Mouse (Mus musculus): Measurements from ENCODE around the gene Slc35b2.
A peak's percentile ranks its signal among the peaks of the same experiment; 100 is the strongest.

Gene Slc35b2

DNA sequence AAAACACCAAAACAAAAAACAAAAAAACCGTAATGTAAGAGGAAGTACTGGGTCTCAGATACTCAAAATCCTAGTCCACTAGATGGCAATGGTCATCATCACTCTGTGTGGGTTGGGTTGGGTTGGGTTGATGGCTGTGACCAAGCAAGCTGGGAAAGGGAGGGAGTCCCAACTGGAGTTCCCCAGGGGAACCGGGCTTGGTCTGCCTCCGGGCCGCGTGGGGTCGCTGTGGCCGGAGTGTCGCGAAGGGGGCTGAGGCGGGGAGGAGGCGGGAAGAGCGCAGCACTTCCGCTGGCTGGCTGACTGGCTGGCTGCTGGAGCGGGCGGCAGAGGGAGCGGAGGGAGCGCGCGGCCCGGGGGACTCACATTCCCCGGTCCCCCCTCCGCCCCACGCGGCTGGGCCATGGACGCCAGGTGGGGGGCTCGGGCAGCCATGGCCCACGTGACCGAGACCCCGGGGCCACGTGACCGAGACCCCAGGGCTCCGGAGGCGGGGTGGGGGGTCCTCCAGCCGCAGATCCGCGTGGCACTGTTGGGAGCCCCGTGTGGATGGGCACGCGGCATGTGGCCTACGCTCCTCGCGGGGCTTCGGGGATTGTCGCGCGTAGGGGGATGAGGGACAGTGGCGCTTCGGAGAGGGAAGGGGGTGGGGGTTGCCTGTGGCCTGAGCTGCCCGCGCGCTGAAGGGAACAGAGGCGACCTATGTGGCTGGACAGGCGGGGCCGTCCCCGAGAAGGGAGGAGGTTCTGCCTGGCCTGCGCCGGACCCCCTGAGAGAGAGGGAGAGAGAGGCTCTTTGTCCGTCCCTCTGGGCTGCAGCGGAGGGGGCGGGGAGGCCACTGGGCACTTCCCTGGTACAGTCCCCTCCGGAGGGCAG lies at the start of gene Slc35b2:
Gene Slc35b2, plus strand, starts transcription at position 220 of the 876 bp plus-strand sequence.
- DNase-seq (ENCODE audit: low spot score in 2 of 2) = peak; percentile 75 to 90

GRCm38 (mm10) chr17:45515204-45515726 lies 48.4 kb upstream of the Slc35b2 start:
- DNase-seq (ENCODE audit: low spot score in 2 of 2) = no peak

GRCm38 (mm10) chr17:45515806-45516205 lies 47.9 kb upstream of the Slc35b2 start:
- DNase-seq (ENCODE audit: low spot score in 2 of 2) = no peak

GRCm38 (mm10) chr17:45516488-45516887 lies 47.2 kb upstream of the Slc35b2 start:
- peak; percentile 51 to 92 for DNase-seq (ENCODE audit: low spot score in 2 of 2)

DNA sequence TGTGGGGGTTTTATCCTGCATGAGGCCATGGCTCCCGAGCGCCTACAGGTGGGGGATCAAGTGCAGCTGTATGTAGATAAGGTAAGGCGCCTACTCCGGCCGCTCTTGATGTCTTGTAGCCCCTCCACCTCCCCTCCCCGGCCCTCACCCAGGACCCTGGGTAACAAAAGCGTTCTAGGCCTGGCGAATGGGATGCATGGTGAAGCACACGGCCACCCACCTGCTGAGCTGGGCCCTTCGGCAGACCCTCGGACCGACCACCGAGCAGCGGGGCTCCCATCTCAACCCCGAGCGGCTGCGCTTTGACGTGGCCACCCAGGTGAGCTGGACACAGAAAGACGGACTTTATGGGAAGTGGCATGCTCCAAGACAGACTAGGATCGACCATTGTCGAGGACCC lies 46.5 kb upstream of the Slc35b2 start:
- DNase-seq (ENCODE audit: low spot score in 2 of 2) = no peak

- no peak for DNase-seq (ENCODE audit: low spot score in 2 of 2)
Measured at GRCm38 (mm10) chr17:45517549-45518215, 46.0 kb upstream of the Slc35b2 start.

DNA sequence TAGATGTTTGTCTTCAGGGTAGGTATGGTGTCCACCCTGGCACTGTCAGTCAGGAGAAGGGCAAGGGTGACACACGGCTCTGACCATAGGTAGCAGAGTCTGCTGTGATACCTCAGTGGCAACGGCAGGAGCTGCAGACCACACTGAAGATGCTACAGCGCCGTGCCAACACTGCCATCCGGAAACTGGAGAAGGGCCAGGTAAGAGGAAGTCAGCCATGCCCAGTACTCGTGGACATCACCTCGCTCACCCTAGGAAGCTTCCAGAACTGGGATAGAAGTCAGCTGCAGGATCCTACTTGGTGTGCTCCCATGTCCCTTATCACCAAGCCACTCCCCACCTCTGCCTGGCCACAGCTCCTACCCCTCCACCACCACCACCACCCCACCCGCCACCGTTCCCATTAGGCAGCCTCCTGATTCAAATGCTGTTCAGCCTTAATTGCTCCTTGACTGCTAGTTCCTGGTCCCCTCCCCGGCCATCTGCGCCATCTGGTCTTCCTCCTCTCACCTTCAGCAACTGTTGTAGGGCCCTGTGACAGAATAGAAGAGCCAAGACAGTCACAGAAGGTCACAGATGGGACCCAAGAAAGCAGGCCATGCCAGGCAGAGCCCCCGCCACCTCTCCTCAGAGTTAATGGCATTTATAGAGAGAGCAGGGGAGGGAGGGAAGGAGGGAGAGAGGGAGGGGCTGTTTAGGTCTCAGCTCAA lies 44.8 kb upstream of the Slc35b2 start:
- no peak for DNase-seq (ENCODE audit: low spot score in 2 of 2)

DNA sequence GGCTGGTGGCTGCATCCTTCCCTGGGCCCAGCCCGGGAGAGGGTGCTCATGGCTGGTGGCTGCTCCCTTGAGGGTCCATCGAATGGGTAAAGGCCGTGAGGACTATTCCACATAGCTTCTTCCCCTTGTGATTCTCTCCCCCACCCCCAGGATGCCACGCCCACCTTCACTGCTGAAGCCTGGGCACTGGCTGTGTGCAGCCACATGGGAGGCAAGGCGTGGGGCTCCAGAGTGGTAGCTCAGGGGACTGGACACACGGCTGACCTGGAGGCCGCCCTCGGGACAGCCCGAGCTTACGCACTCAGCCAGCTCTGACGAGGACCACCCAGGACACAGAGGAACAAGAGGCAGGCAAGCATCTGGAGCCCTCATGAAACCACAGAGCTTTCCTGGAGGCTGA lies 43.5 kb upstream of the Slc35b2 start:
- DNase-seq (ENCODE audit: low spot score in 2 of 2) = no peak

DNA sequence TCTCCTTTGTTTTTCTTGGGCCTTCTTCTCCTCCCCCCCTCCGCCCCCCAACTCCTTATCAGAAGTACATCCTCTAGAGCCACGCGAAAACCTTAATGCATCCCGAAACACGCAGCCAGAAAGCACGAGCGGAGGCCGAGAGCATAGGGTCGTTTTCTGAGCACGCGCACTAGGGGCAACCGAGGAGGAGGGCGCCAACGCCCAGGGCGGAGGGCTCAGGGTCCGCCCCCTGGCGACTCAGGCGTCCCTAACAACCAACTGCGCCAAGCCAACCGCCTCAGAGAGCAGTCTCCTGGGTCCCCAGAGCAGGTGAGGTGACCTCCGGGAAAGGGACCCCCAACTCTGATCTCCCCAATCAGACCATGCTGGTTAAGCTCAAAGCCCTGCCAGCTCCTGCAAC lies 40.4 kb upstream of the Slc35b2 start, which contains the start of gene Tcte1:
Gene Tcte1, plus strand, starts transcription at position 172 of the 400 bp plus-strand sequence.
- DNase-seq (ENCODE audit: low spot score in 2 of 2) = no peak

- no peak for DNase-seq (ENCODE audit: low spot score in 2 of 2)
Measured at GRCm38 (mm10) chr17:45524961-45525360, 38.7 kb upstream of the Slc35b2 start.

DNA sequence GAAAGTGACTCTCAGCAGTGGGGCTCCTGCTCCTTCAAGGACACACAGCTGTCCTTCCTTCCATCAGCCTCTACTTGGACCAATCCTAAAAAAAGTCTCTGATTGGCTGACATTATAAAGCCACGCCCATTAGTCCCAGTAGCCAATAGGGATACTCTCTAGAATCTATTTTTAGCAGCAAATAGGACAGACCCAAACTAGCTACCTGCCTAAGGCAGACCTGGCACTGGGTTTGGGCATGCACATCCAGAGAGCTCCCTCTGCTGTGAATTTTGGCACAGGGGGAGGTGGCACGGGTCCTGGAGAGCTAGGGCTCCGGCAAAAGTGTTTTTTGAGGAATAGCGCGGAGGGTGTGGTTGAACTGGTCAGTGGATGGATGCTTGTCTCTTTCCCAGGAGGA lies 37.1 kb upstream of the Slc35b2 start:
- DNase-seq (ENCODE audit: low spot score in 2 of 2) = no peak

- peak in 1 of 2 experiments; percentile 89 for DNase-seq (ENCODE audit: low spot score in 2 of 2)
Measured at GRCm38 (mm10) chr17:45530346-45530782, 33.3 kb upstream of the Slc35b2 start.

DNA sequence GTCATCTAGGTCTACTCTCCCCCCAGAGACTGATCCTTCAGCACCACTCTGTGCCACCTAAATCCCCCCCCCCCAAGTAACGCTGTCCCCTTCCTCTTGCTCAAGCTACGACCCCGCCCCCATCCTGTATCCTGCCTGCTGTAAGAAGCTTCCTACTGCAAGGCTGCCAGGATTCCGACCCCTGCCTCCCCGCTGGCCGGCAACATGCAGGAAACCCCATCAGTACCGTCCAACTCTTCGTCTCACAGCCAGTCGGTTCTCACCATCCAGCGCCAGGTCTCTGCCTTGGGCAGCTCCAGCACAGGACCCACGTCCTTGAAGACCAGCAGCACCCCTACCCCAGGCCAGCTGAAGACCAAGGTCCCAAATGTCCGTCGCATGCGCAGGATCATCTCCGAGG lies 30.8 kb upstream of the Slc35b2 start:
- no peak for DNase-seq (ENCODE audit: low spot score in 2 of 2)

DNA sequence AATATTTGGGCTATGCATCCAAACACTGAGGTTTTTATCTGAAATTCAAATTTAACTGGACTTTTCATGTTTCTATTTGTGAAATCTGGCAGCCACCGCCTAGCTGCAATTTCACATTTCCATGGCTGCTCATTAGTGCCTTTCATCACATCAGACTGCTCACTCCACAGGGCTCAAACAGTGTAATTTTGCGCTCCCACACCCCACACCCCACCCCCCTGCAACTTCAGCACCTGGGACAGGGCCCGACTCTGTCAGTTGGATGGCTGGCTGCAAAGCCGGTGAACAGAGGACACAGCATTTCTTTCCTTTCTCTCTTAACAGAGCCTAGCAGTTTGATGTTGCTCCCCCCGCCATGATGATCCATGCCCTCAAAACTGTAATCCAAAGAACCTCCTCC lies 27.4 kb upstream of the Slc35b2 start:
- DNase-seq (ENCODE audit: low spot score in 2 of 2) = no peak

DNA sequence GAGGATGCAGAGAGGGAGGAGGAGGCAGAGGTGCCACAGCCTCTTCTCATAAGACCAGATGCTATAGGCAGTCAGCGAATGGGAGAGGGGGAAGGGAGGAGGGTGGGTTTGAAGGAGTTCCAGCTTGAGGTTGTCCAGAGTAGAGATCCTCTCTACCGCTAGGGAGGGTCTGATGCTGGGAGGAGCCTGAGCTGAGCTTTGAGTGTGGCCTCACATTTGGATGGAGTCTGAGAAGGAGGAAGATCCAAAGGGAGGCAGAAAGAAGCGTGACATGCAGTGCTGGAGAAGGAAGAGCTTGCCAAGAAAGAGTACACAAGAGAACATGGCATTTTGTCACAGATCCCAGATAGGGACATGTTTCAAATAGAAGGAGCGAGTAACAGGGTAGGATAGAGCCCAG lies 25.3 kb upstream of the Slc35b2 start:
- no peak for DNase-seq (ENCODE audit: low spot score in 2 of 2)

- no peak for DNase-seq (ENCODE audit: low spot score in 2 of 2)
Measured at GRCm38 (mm10) chr17:45539664-45540063, 24.0 kb upstream of the Slc35b2 start.

DNA sequence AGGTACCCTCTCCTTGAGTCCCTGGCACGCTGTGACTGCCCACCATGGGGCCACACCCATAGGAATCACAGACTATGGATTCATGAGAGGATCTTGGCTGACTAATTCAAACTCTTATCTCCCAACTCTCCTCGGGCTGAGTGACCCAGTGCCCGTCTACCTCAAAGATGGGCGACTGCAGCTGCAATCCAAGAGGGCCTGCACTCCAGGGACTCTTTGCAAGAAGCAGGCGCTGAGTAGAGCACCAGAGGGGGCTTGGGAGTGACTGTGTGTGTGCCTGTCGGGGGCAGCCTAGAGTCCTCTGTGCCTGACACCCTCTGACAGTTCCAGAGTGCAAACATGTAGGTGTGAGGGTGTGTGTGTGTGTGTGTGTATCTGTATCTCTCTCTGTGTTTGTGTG lies 21.5 kb upstream of the Slc35b2 start:
- DNase-seq (ENCODE audit: low spot score in 2 of 2) = no peak

DNA sequence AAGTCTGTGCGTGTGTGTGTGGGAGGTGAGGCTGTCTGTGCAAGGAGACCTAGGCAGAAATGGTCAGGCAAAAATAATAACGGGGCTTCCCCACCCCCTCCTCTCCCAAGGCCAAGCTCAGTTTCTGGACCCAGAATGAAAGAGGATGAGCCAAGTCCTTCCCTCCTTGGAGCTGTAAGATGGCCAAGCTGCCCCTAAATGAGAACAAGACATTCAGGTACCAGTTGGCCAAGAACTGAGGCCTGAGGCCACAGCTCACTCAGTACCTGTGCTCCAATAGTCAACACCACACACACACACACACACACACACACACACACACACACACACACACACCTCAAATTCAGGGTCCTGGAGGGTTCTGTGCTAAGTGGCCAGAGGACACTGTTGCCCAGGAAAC lies 21.0 kb upstream of the Slc35b2 start:
- no peak for DNase-seq (ENCODE audit: low spot score in 2 of 2)

DNA sequence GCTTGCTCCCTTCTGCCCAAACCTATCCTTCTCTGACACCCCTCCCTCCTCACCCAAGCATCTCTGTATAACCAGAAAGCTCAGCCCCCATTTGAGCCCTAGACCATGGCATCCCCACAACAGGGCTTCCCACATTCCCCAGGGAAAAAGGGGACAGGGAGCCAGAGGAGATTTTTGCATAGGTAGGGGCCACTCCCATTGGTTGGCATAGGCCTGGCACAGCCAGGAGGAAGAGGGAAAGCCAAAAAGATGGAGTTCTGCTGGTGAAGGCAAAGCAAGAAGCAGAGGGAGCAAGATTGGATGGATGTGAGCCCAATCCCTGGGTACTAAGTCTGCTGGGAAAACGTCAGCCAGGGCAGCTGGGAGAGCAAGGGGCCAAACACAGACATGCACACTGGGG lies 20.6 kb upstream of the Slc35b2 start:
- DNase-seq (ENCODE audit: low spot score in 2 of 2) = no peak

- no peak for DNase-seq (ENCODE audit: low spot score in 2 of 2)
Measured at GRCm38 (mm10) chr17:45544001-45544872, 19.4 kb upstream of the Slc35b2 start.

GRCm38 (mm10) chr17:45544873-45545277 lies 18.8 kb upstream of the Slc35b2 start:
- no peak for DNase-seq (ENCODE audit: low spot score in 2 of 2)

Measured in left cerebral cortex, adult 9 months (tissue).